Mouse (Mus musculus) kidney, adult 2 months (tissue): ENCODE data around the gene Maml3.

Experiments used
- CTCF ChIP-seq: fragments of 200-500 bp; conservative IDR thresholded peaks from 2 replicates; pipeline ENCODE4 v1.5.1; 2011; ENCODE audit warnings: low read depth, mild to moderate bottlenecking, control low read depth, low read length, moderate library complexity, mixed read lengths; ENCODE audit not compliant: insufficient read depth, insufficient read length
- POLR2A ChIP-seq: fragments of 200-500 bp; IDR thresholded peaks from one replicate; pipeline ENCODE4 v1.6.1; 2011; ENCODE audit warnings: low read depth, low read length, control low read depth

- TF ChIP-seq CTCF (no peak), POLR2A (no peak)
Measured at GRCm38 (mm10) chr3:51939864-51940263, 165.0 kb downstream of the Maml3 start.
